Mouse (Mus musculus) spleen, postnatal 36 days (tissue): ENCODE measurements around the gene Prim2.

ENCODE experiments used
- DNase-seq, 2 experiments: peaks; one replicate each; pipeline ENCODE4 v3.0.0; 2022; ENCODE audit warnings: low spot score in 2 of 2, mixed read lengths in 1 of 2

The Prim2 gene

DNA sequence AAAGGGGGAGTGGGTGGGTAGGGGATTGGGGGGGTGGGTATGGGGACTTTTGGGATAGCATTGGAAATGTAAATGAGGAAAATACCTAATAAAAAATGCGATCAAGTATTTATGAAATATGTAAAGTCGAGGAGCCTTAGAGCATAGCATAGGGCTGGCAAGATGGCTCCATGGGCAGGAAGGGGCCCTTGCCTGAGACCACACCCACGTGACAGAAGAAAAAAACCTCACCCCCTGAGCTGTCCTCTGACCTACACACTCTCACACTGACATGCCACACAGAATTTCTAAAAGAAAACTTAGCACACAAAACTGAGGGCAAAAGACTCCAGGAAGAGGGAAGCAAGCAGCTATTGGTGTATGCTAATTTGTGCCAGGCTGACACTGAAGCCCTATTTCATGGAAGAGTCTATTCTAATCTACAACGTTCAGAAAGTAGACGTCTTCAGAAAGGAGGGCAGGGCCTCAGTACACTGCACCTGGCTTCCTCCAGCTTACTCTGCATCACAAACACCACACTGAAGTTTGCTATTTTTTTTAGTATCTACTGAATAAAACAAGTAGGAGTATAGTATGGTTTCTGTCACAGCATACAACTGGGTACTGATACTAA is 65.4 kb downstream of the Prim2 start:
- no peak for DNase-seq

GRCm38 (mm10) chr1:33599698-33600097 is 69.9 kb downstream of the Prim2 start:
- DNase-seq = no peak

- no peak for DNase-seq
Measured at GRCm38 (mm10) chr1:33599019-33599667, 70.5 kb downstream of the Prim2 start.

DNA sequence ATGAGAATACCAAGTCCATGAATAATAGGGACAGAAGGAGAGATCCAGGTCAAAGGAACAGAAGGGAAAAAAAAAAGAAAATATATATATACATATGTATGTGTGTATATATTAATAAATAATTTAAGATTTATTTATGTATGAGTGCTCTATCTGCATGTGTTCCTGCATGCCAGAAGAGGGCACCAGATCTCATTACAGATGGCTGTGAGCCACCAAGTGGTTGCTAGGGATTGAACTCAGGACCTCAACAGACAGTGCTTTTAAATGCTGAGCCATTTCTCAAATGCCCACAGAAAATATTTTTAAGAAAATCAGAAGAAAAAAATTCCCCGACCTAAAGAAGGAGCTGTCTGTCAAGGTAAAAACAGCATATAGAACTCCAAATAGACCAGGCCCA is 72.6 kb downstream of the Prim2 start:
- DNase-seq = no peak

- DNase-seq = peak; percentile 62 to 64
Measured at GRCm38 (mm10) chr1:33595936-33596335, 73.7 kb downstream of the Prim2 start.

DNA sequence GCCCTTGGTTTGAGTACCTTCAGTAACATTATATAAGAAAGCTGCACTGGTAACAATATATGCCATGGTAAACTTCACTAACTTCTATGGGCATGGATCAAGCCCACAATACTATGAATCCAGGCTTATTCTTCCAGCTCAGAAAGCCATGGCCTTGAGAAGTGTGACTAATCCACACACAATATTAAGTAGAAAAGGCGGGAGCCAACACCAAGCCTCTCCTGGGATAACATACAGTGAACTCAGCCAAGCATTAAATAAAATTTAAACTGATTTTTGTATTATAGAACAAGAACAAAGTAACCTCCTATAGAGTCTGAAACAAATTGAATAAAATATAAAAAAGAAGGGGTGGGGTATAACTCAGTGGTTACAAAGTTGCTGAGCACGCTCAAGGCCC is 74.6 kb downstream of the Prim2 start:
- no peak for DNase-seq

- no peak for DNase-seq
Measured at GRCm38 (mm10) chr1:33593718-33594388, 75.7 kb downstream of the Prim2 start.

DNA sequence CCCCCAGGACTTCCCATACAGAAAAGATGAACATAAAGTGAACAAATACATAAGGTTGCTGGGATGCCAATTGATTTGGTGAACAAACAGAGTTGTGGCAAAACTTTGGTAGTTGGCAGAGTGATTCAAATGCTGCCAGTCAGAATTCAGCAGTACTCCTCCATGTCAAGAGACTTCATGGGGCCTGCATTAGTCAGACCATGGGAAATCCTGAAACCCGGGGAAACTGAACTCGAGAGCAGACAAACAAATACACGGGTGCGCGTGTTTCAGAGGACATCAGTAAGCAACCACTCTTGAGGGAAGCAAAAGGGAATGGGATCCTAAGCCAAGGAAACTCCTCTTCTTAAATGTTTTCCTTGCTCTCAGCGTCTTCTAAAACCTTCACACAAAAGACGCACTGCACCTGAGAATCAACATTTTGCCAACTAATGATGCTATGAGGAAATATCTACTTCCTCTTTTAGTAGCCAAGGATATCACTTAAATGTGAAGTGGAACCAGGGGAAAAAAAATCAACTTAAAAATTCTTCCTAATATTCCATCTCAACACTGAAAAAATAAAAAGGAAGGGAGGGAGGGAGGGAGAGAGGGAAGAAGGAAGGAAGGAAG is 77.5 kb downstream of the Prim2 start:
- DNase-seq = no peak

- DNase-seq = no peak
Measured at GRCm38 (mm10) chr1:33590556-33591411, 78.8 kb downstream of the Prim2 start.

- DNase-seq = peak in 1 of 2 experiments; percentile 29
Measured at GRCm38 (mm10) chr1:33589531-33589930, 80.1 kb downstream of the Prim2 start.

DNA sequence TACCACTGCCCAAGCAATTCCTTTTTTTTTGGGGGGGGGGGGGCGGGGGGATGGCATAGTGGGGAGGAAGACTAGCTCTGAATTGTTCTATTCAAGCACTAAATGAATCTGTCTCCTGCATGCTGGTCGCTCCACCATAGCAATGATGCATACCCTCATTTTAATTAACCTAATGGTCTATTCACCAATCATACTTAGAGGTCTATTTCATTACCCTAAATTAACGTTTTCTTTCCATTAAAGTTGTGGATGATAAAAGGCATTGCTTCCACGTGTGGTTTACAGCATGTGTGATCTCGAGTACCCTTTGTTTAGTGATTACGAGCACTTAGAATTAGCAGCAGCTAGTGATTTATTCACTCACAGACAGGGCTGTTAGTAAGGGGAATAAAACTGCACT is 81.0 kb downstream of the Prim2 start:
- DNase-seq = no peak

DNA sequence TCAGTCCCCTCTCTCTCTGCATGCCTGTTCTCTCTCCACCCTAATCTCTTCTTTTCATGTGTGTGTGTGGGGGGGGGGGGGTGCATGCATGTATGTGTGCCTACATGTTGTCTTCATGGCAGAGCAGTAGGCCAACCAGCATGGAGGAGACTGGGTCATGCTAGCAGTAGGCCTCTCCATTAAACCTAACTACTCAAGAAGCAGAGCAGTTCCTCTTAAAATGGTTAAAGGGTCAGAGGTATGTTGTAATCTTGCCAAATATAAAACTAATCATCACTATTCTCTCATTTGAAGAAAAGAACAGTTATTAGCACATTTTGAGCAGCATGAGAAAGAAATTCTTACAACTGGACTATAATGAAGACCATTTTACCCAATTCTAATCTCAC is 85.0 kb downstream of the Prim2 start:
- no peak for DNase-seq

DNA sequence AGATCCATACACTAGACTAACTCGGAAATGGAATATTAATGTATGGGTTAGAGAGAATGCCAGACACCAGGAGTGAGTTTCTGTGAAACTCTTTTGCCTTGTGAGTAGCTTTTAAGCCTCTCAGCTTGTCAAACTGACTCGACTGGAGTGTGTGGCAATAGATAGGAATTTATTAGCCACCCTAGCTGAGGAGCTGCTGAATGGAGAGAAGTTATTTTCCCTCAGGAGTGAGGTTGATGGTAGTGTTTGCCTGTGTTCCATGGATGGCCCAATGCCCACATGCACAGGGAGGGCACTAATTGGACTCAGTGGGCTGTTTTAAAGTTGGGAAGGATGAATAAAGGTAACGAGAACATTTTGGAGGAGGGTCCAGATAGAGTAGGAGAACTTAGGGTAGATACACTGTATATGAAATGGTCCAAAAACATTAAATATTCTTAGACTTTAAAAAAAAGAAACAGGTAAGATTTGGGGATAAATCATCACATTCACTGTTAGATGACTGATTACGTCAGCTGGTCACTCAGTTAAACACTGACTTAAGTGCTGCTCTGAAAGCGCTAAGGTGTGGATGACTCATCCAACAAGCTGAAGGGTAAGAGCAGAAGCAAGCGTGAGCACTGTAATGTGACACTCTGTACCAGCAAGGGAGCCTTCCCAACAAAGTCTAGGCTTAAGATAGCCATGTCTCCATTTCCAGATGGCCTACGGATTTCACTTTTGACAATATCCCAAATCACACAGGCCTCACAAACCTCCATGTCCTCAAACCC is 85.6 kb downstream of the Prim2 start:
- no peak for DNase-seq

- DNase-seq = peak; percentile 48 to 49
Measured at GRCm38 (mm10) chr1:33578593-33578992, 91.0 kb downstream of the Prim2 start.

GRCm38 (mm10) chr1:33574459-33574858 is 95.1 kb downstream of the Prim2 start:
- DNase-seq = peak; percentile 48 to 65

DNA sequence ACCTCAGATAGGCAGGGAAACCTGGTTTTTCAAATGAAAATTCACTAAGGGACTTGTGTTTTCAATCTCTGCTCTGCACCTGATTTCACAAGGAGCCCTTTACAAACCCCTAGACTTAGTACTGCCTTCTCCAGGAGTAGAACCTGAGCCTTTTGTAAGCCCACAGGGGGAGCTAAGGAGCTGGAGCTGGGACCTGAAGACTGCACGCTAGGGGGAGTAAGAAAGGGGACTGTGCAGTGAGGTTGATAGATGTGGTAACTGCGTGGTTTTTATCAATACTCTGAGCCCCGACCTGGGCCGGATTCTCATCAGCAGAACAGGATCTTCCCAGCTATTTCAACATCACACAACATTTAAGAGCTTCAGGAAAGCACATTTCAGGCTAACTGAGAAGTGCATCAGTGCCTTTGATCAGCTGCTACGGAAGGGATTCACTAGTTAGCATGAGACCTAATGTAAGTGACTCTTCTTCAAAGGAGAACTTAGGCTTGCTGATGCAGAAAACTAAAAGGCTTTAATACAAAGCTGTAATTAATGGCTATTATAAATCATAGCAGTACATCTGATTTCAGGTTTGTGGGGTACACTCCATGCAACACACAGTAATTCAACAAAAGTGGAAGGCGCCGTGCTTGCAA is 103.7 kb downstream of the Prim2 start:
- DNase-seq = peak; percentile 61 to 65

DNA sequence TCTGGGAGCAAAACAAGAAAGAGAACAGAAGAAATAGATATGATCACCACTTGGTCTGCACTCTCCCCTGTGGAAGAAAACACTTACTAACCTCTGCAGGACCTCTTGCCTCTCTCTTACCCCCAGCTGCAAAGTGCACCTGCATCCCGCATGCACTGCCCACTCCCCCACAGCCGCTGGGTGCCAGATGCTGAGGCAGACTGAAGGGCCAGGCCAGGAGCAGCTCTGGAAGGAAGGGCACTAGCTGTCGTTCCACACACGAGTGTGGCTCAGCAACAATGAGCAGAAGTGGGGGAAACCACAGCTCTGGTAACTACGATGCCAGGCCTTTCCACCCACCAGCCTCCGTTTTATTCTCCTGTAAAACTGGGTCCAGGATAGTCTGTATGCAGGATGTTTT is 105.6 kb downstream of the Prim2 start:
- no peak for DNase-seq

GRCm38 (mm10) chr1:33563611-33564010 is 106.0 kb downstream of the Prim2 start:
- no peak for DNase-seq

DNA sequence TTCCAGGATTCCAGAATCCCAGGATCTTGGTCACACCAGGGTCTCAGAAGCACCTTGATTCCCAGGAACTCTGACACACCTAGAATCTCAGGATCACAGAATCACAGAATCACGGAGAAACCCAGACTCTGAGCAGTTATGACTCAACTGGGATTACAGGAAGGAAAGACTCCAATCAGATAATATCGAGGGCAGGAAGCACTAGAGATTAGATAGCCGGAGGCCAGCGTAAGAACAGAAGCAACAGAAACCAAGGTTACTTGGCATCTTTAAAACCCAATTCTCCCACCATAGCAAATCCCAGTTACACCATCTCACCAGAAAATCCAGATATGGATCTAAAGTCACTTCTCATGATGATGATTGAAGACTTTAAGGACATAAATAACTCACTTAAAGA is 113.0 kb downstream of the Prim2 start:
- DNase-seq = no peak

- DNase-seq = no peak
Measured at GRCm38 (mm10) chr1:33555626-33556025, 114.0 kb downstream of the Prim2 start.

- DNase-seq = peak; percentile 64 to 67
Measured at GRCm38 (mm10) chr1:33551350-33551749, 118.2 kb downstream of the Prim2 start.
